Mouse (Mus musculus) layer of hippocampus, adult 8-10 months (tissue): ENCODE results near the gene Tmem174. TPM values are rescaled to one million over a fixed set of nuclear protein-coding genes. Genes with fewer than 3 reads are reported as not detected.
A peak's percentile ranks its signal among the peaks of the same experiment; 100 is the strongest.

ENCODE experiments used
- DNase-seq, 2 experiments: peaks; one replicate each; pipeline ENCODE4 v3.0.0; 2022; ENCODE audit warnings: low spot score in 2 of 2
- total RNA-seq, 4 experiments: library from RNA; stranded (reverse); gene quantifications; 2 replicates each; pipeline ENCODE4 v1.2.4; 2022

Gene Tmem174
- under 1 TPM in 2 of 4 experiments, not detected in 2; 0.23 to 0.33 TPM for total RNA-seq

DNA sequence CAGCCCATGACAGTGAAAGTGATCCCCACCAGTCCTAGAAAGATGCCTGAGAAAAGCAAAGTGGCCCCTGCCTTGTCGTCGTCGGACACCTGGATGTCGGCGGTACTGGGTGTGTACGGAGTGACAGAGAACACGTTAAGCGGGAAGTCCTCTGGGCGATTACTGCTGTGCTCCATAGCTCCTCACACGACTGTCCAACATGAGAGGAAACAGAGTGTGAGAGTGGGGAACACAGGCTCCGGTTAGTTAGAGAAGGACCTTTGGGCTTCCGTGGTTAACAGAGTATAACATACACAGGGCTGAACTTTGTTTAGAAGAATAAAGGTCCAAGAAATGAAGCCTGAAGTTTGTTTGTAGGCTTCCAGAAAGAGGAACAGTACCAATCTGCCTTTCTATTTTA, at the start of gene Tmem174:
Tmem174 (minus strand) TSS at position 266 of the 400 bp plus-strand sequence.
- DNase-seq = no peak

DNA sequence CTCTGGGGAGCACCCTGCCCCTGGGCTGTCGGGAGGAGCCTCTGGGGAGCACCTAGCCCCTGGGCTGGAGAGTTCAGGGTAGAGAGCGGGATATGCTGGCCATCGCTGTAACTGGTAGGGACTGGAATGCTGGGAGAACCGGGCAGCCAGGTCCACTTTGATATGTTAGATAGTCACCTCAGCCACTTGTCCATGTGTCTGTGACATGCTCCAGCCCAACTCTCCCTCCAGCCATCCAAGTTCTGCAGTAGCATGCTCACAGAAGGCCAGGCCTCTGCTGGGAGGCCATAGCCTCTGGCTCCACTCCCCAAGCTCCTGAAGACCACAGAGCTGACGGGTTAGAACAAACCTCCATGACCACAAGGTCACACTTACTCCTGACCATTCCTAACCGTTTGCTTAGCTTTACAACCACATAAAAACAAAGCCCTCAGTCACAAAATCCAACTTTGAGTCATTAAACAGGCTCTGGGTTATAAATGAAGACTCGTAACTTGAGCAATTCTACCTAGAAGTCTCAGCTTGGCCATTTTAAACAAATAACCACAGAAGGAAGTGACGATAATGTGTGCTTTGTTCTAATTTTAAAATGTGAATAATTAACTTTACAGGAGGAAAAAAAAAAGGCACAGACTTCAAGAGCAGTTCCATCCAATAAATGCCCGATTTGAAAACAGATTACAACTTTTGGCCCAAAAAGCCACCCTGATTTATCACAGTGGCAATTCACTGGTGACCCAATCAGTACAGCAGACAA, 47.1 kb upstream of the Tmem174 start:
- no peak for DNase-seq

DNA sequence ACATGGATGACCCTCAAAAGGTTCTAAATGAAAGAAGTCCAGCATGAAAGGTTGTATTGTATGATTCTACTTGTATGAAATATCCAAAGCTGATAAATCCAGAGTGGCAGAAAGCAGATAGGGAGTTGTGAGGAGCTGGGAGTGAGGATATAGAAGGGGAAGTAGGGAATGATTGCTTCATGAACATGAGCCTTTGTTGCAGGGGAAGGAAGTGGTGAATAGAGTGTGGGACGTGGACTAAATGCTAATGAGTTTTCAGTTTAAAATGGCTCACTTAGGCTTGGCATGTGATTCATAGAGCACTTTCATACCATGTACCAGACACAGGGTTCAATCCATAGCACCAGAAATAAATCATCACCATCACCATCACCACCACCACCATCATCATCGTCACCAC, 46.2 kb upstream of the Tmem174 start:
- no peak for DNase-seq

DNA sequence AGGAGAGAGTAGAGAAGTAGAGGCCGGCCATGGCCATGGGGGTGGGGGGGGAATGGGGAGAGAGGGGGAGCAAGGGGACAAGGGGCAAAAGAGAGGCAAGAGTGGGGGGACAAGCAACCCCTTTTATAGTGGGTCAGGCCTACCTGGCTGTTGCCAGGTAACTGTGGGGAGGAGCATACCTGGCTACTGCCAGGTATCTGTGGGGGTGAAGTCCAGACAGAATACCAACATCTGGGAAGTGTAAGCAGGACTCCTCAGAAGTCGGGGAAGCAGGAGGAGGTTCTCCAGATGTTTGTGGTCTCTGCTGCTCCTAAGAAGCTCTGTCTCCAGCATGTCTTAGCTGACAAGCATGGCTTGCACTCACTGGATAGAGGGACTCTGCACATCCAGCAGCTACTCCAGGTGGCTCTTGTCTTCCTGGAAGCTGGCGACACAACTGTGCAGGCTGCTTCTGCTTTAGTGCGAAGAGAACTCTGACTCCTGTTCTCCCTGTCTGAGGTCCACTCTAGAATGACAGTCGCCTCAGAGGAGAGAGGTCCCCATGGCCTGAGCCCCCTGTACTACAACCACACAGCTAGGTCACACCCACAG, 43.4 kb upstream of the Tmem174 start:
- DNase-seq = no peak

DNA sequence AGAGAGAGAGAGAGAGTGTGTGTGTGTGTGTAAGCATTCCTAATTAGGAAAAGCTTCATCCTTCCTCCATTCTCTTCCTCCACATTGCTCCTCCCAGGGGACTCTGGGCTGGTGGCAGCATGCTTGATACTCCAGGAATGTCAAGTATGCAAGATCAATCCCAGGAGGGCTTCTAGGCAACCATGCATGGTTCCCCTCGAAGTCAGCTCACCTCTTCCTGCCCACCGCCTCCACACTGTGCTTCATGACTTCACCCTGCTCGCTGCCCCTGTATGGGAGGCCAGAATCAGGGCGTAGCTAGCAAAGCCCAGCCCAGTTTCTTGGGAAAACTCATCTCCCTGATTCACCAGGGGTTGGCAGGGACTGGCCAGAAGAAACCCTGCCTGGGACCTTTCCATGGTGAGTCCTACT, 42.4 kb upstream of the Tmem174 start:
- DNase-seq = no peak

DNA sequence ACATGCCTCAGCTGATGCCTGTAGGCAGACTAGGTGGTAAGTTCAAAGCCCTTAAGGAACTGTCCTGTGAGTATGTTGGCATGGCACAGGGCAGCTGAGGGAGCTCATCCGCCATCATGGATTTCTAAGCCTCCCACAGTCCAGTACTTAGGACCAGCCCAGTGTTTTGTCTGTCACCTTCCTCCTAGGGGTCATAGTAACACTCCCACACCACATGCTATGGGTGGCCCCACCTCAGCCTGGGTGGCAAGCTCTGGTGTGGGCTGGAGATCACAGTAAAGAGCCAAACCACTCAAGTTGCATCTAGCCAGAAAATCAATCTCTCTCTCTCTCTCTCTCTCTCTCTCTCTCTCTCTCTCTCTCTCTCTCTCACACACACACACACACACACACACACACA, 42.0 kb upstream of the Tmem174 start:
- no peak for DNase-seq

DNA sequence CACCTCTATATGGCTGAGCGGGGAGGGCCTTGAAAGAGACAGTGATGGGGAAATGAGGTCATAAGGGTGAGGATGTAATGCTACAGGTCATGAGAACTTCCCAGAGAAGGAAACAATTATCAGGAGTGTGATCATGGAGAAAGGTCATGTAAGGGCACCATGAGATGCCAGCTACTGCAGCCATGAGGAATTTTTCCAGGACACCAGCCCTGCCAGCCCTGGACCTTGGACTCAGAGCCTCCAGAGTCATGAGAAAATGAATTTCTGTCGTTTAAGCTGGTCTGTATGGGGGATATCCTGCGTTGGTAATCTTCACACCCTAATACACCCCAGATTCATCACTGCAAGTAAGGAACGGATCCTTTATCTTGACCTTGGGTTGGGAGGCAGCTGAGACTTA, 36.7 kb upstream of the Tmem174 start:
- no peak for DNase-seq

DNA sequence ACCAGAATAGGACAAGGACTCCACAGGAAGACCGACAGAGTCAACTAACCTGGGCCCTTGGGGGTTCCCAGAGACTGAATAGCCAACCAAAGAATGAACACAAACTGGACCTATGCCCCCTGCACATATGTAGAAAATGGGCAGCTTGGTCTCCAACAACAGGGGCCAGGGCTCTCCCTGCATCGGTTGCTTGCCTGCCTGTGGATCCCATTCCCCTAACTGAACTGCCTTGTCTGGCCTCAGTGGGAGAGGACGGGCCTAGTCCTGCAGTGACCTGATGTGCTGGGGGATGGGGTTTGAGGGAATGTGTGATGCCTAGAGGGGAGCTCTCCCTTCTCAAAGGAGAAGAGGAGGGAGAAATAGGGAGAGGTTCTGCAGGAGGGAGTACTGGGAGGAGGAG, 32.1 kb upstream of the Tmem174 start:
- no peak for DNase-seq

DNA sequence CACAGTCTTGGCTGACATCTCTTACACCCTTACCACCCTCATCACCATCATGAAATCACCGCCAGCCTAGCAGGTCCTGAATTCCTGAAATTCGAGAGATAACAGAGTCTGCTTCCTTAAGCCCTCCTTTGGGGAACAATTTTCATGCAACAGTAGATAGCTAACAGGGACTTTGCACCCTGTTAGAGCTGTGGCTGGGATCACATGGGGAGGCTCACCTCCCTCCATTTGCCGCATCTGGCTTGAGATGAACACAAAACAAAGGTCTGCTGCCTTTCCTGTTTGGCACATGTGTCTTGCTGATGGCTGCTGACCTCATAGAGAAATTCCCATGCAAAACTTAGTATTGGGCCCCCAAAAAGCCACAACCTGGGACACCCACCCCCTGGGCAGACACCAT, 30.1 kb upstream of the Tmem174 start:
- DNase-seq = no peak

DNA sequence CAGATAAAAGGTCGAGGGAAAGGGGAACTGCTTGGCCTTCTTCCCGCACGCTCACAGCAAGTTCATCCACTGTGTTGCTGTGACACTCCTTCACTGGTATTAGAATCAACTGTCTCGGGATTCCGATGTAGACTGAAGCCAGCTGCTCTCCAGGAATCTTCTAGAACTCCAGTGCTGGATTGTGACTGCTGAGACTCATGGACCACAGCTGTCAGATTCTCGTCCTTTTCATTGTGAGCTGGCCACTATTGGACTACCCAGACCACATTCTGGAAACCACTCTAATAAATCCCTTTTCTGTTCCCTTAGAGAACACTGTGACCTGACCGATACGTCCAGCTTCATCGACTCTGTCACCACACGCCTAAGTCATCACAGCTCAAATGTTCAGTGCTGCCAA, 28.0 kb upstream of the Tmem174 start:
- no peak for DNase-seq

DNA sequence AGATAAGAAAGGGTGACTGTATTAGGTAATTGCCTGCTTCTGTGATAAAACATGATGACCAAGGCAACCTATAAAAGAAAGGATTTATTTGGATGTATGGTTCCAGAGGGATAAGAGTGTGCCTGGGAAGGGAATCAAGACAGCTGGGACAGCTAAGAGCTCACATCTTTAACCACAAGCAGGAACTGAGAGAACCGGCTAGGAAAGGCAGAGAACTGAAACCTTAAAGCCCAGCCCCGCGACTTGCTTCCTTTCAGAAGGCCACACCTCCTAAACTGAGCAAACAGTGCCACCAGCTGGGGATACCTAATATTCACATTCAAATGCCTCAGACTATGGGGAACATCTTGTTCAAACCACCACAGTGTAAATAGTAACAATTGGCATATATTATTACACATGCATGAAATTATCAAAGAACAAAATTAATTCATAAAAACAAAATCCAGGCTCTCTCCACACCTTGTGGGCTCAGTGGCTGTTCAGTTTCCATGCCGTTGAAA, 25.0 kb upstream of the Tmem174 start:
- DNase-seq = no peak

DNA sequence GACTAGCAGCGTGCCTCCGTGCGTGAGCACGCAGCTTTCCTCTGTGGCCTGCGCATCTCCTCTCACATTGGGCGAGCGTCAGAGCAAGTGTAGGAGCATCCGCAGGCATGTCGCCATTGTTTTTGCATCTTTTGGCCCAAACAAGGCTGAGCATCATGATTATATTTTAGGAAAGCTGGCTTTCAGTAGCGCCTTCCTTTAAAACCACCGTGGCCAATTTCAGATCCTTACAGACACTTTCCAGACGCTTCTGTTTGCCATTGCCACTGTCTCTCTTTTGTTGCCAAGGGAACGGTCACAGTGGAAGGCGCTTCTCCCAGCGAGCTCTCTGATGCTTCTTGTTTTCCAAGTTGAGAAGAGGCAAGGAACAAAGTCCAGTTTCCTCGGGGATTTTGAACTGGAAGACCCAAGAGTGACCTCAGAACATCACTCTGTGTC, 18.8 kb upstream of the Tmem174 start:
- DNase-seq = peak; percentile 30 to 41

DNA sequence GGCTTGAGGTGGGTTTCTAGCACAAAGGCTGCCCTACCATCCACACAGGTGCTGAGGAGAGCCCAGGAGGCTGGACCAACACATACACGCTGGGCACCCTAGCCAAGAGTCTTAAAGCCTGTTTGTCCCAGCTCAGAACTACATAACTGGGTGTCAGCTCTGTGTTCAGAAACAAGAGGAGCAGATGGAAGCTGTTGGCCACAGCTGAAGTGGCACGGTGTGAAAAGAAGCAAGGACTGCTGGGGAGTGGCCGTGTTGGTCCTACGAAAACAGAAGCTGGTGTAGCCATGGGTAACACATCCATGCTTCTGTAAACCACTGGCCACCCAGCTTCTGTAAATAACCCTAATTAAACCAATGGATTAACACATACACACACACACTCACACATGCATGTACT, 18.1 kb upstream of the Tmem174 start:
- DNase-seq = no peak

DNA sequence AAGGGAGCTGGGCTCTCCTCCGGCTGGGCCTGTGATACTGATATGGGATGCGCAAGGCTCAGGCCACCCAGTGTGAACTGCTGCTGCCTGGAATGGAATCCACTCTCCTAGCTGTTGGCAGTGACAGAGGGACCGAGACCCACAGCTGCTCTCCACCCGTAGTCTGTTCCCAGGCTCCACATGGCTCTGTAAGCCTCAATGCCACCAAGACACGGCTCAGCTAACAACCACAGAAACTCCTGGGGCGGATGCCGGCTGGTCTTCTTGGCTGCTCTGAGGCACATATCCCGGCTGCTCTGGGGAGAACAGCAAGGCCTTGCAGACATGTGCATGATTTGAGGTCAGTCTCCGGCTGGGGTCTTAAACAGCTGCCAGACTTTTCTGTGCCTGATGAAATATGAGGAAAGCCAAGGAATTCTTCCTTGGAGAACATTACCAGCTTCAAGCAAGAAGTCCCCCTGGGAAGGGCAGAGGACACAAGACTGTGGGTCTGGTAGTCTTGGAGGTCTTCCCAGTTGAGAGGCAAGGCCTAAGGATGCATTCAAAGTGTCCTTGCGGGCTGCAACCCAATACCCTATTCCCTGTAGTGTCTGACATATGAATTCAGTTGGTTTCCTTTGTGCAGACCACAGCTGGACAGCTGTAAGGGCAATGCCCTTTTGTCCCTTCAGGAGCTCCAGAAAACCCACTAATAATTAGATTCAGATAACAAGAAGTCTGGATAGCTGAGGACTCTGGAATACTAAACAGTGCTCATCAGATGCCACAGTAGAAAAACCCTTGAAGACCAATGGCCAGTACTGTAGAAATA, 17.1 kb upstream of the Tmem174 start:
- DNase-seq = no peak

DNA sequence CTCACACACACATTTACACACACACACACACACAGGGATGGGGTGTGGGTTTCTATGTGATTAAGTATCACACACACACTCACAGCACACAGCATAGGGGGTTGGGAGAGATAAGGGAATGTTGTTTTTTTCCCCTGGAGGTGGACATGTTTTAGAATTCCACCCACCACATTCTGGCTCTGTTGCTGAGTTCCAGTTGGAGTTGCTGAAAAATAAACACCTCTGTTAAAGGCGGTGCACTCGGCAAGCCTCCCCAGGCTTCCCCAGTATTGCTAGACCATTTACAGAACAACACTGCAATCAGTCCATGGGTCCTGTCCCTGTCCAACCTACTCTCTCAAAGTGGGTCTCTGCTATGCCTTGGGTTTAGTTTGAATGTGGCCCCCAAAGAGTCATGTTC, 15.0 kb upstream of the Tmem174 start:
- no peak for DNase-seq

DNA sequence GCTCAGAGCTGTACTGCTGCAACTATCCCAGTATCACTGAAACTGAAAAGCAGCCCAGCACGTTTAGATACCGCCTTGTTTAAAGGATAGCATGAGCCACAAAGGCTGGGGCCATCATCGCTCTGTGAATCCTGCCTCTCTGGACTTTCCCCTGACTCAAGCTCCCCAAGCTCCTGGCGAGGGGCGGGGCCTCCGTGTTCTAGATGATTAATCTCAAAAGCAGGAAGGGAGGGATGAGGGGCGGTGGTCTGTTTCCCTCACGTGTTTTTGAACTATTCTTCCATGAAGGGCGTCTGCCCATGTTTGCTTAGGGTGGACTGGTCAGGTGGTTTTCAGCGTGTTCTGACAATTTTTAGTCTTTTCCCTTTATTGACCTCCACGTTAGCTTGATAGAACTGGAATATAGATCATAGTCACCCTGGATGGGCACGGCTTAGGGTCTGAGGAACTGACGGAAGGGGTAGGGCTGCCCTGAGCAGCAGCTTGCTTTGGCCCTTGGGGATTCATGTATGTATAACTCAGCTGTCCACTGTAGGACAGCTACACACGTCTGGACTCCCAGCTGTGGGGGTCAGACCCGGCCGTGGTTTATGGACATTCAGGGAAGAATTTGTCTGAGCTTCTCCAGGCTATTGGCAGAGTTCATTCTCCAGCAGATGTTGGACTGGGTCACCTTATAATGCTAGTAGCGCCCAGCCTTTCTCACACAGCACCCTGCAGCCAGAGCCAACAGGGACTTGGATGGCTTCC, 14.2 kb upstream of the Tmem174 start:
- DNase-seq = no peak

DNA sequence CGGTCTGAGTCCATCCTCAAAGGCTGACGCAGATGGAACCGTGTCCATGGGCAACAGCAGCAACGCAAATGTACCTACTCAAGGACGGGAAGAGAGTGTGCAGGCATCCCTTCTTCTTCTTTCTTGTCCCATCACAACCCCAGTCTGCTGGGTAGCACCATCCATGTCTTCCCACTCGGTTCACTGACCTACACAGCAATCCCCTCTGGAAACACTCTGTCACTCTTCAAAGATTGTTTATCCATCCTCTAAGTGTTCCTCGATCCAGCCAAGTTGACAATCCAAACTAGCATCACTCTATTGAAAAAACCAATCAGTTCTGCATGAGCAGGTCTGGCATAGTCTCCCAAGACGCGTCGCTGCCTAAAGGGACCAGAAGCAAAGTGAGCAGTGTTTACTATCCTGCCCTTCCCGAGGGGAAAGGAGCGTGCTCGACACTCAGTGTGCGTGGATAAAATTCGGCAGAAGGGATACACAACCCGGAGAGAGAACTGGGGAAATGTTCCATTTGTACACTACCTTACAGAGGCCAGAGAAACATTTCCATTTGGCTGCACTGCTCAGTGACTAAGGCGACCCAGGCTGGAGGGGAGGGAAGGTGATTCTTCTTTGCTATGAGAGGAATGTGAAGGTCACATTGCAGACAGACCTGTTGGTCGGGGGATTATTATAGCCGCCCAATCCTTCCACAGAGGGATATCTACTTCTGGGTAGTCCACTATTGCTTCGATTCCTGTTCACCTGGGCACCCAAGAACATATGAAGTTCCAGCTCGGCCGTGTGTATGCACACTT, 10.8 kb upstream of the Tmem174 start:
- DNase-seq = no peak

DNA sequence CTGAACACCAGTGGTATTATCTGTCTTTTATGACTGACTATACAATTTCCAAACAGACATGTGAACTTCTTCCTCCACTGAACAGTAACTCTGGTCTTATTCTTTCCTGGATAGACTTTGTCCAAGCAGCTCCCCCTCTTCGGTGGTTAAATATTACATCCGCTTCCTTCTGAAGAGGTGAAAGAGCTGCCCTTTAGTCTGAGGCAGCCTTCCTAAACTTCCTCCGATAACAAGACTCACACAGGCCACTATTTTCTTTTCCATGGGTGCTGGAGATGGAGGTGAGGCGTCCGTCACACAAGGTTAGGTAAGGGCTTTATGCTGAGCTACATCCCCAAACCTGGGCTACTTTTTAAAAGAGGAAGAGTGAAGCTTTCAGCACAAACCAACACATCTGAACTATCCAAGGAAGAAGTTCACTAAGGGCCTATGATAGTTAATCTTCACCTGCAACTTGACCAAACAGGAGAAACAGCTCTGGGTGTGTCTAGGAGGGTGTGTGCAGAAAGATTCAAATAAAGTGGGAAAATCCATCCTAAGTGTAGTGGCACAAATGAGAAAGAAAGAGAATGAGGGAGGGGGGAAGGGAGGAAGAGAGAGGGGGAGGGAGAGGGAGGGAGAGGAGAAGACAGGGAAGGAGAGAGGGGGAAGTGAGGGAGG, 1.4 kb upstream of the Tmem174 start:
- DNase-seq = no peak

DNA sequence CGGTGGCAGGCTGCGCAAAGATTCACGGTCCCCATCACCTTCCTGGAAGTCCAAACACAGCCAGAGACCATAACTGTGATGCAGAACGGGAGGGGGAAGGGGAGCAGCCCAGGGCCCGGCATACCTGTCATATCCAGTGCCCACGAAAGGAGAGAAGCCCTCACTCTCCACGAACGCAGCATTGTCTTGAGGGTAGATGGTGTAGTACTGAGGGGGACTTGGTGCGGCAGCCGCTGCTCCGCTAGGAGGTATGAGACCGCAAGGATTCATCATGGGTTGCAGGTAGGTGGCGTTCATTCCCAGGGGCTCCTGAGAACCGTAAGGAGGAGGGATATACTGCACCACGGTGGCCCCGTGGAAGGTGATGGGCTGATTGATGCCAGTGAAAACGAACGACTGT, 639 bp downstream of the Tmem174 start:
- DNase-seq = no peak
